Mouse (Mus musculus) CD4-positive, CD25-positive, alpha-beta regulatory T cell, adult 9 weeks (primary cell): ENCODE measurements around the gene Wdr91. TPM values are rescaled to one million over a fixed set of nuclear protein-coding genes. Genes with fewer than 3 reads are reported as not detected.

Experiments
- polyA plus RNA-seq: library from polyadenylated mRNA; unstranded; fragments of 100-300 nt; shearing (Covaris generic); gene quantifications from one replicate; pipeline ENCODE4 v1.2.1, GENCODE M21; 2017

The Wdr91 gene
- polyA plus RNA-seq = 26.9 TPM

GRCm38 (mm10) chr6:34910371-34911219, at the start of gene Wdr91:
Gene Wdr91 (minus strand): TSS chr6:34910876.

DNA sequence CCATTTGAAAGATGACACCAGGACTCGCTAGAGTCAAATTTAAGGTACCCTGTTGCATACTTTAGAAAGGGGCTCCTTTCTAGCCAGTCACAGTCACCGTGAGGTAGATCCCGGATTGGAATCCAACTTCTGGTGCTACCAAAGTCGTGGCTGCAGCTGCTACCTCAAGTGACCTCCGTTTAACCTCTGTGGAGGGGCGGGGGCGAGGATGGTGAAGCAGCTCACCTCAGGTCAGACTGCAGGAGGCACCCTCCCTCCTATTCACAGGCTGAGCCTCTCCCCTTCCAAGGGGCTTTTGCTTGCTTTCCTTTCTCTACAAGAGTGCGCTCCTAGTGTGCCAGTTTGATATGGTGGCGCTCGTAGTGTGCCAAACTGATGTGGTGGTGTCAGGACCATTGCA, 9.3 kb upstream of the Wdr91 start, which contains the start of gene Stra8:
Stra8 (plus strand) TSS at position 208 of the 400 bp plus-strand sequence.

GRCm38 (mm10) chr6:34877509-34878321, 33.0 kb downstream of the Wdr91 start, which contains the start of gene Cyren:
Gene Cyren (minus strand): TSS chr6:34878060.

DNA sequence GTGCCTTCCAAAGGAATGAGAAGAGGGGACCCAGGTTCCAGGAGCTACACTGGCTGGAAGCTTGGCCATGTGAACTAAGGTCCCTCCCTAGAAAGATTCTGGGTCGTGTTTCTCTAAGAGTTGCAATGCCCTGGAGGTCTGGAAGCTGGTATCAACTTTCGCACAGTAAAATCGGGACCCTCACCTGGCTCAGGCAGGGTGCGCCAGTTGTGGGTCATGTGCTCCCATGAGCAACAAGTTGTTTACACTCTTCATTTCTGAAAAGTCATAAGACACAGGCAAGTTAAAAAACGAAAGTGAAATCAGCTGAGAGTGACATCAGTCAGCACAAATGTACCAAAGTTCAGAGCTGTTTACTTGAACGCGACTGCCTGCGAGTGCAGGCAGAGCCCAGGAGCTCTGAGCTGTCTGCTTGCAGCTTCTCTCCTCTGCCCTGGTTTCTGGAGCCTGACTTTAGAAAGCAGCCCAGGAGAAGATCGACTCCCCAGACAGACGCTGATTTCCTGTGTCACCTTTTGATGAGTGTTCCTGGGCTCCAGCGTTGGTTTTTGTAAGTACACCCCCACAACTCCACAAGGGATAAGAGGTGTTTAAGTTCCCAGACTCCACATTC, 47.8 kb downstream of the Wdr91 start, which contains the start of gene Tmem140:
Tmem140 (plus strand) TSS at position 356 of the 613 bp plus-strand sequence.

Other genes with a start within 250 kb of the Wdr91 start
- 1.7 TPM for gene Agbl3, start 130.4 kb downstream of the Wdr91 start, polyA plus RNA-seq
- 25.3 TPM for gene Tmem140, start 47.7 kb downstream of the Wdr91 start, polyA plus RNA-seq
- gene Cyren, start 32.8 kb downstream of the Wdr91 start, polyA plus RNA-seq = 7.8 TPM
- gene Stra8, start 9.3 kb upstream of the Wdr91 start, polyA plus RNA-seq = not detected
- 0.76 TPM for gene Slc23a4, start 77.5 kb upstream of the Wdr91 start, polyA plus RNA-seq
- gene Cnot4, start 222.8 kb upstream of the Wdr91 start, polyA plus RNA-seq = 69.1 TPM